Mouse (Mus musculus) 3T3-L1 (cell line): ENCODE measurements at regions not wholly inside any gene's neighbourhood (a gene's known extent, or its start where the extent isn't known, plus 50 kb on each side); places are given as distances from the start of the nearest gene placed in this dataset.

ENCODE experiments used
- DNase-seq: peaks from one replicate; pipeline ENCODE4 v3.0.0-alpha.2; 2015; ENCODE audit warnings: low read depth, low spot score

DNA sequence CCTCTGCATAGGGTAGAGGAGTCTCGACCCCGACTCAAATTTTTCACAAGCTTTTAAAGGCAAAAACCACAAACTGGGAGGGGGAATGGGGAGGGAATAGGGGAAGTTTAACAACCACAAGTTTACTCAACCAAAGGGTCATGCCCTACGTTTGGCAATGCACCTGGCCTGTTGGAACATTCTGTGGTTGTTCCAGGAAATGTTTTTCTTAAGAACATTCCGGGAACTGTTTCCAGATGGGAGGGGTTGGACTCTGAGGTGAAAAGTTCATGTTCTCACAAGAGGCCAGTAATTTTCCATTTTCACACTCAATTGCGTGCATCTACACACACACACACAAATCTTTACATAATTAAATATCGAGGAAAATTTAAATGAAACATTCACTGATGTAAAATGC is 281.5 kb downstream of the 5730507C01Rik start:
- DNase-seq, result peak; percentile 12
